Mouse (Mus musculus) embryonic facial prominence, embryonic 12.5 days (tissue): Measurements from ENCODE around the gene Ldlrad3. TPM values are rescaled to one million over a fixed set of nuclear protein-coding genes. Genes with fewer than 3 reads are reported as not detected.
A peak's percentile ranks its signal among the peaks of the same experiment; 100 is the strongest.

Experiments used
- ATAC-seq: fragments of 200-750 bp; cut with Nextera tagmentation; 2 replicates; pipeline ENCODE4 v1.8.0; 2017; ENCODE audit not compliant: insufficient number of reproducible peaks, insufficient read depth, low FRiP score, low TSS enrichment
- H3K27ac ChIP-seq: fragments of 300-500 bp; sonication (generic); 2 replicates; pipeline ENCODE4 v1.5.1; 2016; ENCODE audit warnings: mild to moderate bottlenecking
- H3K27me3 ChIP-seq: fragments of 300-500 bp; sonication (generic); 2 replicates; pipeline ENCODE4 v1.6.1; 2016; ENCODE audit warnings: mild to moderate bottlenecking, moderate library complexity
- H3K36me3 ChIP-seq: fragments of 300-500 bp; sonication (generic); 2 replicates; pipeline ENCODE4 v1.6.1; 2016; ENCODE audit warnings: mild to moderate bottlenecking
- H3K4me1 ChIP-seq: fragments of 300-500 bp; sonication (generic); 2 replicates; pipeline ENCODE4 v1.6.1; 2016
- H3K4me2 ChIP-seq: fragments of 300-500 bp; sonication (generic); replicated peaks from 2 replicates; pipeline ENCODE4 v1.6.1; 2016; ENCODE audit warnings: mild to moderate bottlenecking, moderate library complexity
- H3K4me3 ChIP-seq: fragments of 300-500 bp; sonication (generic); 2 replicates; pipeline ENCODE4 v1.5.1; 2016; ENCODE audit warnings: mild to moderate bottlenecking
- H3K9ac ChIP-seq: fragments of 300-500 bp; sonication (generic); 2 replicates; pipeline ENCODE4 v1.6.1; 2016; ENCODE audit warnings: mild to moderate bottlenecking, moderate library complexity
- H3K9me3 ChIP-seq: fragments of 300-500 bp; sonication (generic); 2 replicates; pipeline ENCODE4 v1.6.1; 2016; ENCODE audit warnings: mild to moderate bottlenecking, moderate library complexity
- WGBS: fragments of 180-500 bp; shearing (Covaris S2); methylation state at CpG from one replicate; pipeline ENCODE4 v1.1.7; 2016; 5-methylcytosine and 5-hydroxymethylcytosine counted together
- polyA plus RNA-seq: library from polyadenylated mRNA; unstranded; fragments of >200 nt; fragmentation: Nextera tagmentation; extraction: Ambion mirVana; gene quantifications from 2 replicates; pipeline ENCODE4 v1.2.1, GENCODE M21; 2016

Ldlrad3 gene
- polyA plus RNA-seq, 1 experiment from 2014 or later, result 55.7 TPM

- Histone ChIP-seq H3K4me1 (peaks cover 23% of the 10 kb centered on the region), H3K9ac (no peak overlapping the region), H3K36me3 (no peaks in the 10 kb centered on the region), H3K27me3 (no peaks in the 10 kb centered on the region), H3K4me2 (no peak overlapping the region; the same call in 1 of the 2 replicates), H3K27ac (no peak overlapping the region), H3K9me3 (no peaks in the 10 kb centered on the region), H3K4me3 (no peak overlapping the region)
- ATAC-seq, result no peak
- WGBS, result 75% methylated on average over 7 of the region's 7 CpGs
Measured at GRCm38 (mm10) chr2:102183720-102184480, 2.3 kb downstream of the Ldlrad3 start.

DNA sequence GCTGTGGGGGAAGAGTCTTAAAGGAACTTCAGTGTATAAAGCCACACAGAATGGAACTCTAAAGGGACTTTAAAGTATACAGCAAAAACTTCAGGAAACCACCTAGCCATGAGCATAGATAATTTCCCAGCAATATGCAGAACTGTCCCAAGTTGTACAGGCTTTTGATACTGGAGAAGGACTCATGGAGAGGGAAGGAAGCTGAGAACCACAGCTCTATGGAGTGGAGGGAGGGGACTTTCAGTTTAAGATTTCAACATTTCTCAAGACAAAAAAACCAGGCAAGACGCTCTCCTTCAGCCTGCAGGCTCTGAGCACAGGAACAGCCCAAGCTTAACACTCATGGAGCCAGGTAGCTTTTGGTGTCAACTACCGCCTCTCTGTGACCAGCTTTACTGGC, 4.7 kb downstream of the Ldlrad3 start:
- ATAC-seq, result no peak
- Histone ChIP-seq H3K9me3 (no peaks in the 10 kb centered on the region), H3K4me2 (no peak overlapping the region), H3K27ac (no peak overlapping the region), H3K9ac (no peak overlapping the region), H3K4me1 (peaks cover 19% of the 10 kb centered on the region), H3K4me3 (no peak overlapping the region), H3K36me3 (no peaks in the 10 kb centered on the region), H3K27me3 (no peaks in the 10 kb centered on the region)
- 72% methylated on average over 2 of the region's 2 CpGs for WGBS

GRCm38 (mm10) chr2:102176434-102176772, 9.8 kb downstream of the Ldlrad3 start:
- Histone ChIP-seq H3K36me3 (no peaks in the 10 kb centered on the region), H3K4me2 (no peak overlapping the region), H3K9ac (no peak overlapping the region), H3K9me3 (no peaks in the 10 kb centered on the region), H3K27ac (peak overlapping the region; percentile 38; the same call in 1 of the 2 replicates), H3K4me1 (peaks cover under 1% of the 10 kb centered on the region; the same call in 1 of the 2 replicates), H3K4me3 (no peak overlapping the region), H3K27me3 (no peaks in the 10 kb centered on the region)
- 82% methylated on average over 5 of the region's 5 CpGs for WGBS
- ATAC-seq, result no peak

- Histone ChIP-seq H3K27ac (no peak overlapping the region; the same call in 1 of the 2 replicates), H3K36me3 (no peaks in the 10 kb centered on the region), H3K4me2 (no peak overlapping the region), H3K9me3 (no peaks in the 10 kb centered on the region), H3K9ac (no peak overlapping the region), H3K4me3 (no peak overlapping the region), H3K27me3 (no peaks in the 10 kb centered on the region), H3K4me1 (no peaks in the 10 kb centered on the region)
- 80% methylated on average over 15 of the region's 15 CpGs for WGBS
- ATAC-seq, result no peak
Measured at GRCm38 (mm10) chr2:102175741-102176433, 10.3 kb downstream of the Ldlrad3 start.

DNA sequence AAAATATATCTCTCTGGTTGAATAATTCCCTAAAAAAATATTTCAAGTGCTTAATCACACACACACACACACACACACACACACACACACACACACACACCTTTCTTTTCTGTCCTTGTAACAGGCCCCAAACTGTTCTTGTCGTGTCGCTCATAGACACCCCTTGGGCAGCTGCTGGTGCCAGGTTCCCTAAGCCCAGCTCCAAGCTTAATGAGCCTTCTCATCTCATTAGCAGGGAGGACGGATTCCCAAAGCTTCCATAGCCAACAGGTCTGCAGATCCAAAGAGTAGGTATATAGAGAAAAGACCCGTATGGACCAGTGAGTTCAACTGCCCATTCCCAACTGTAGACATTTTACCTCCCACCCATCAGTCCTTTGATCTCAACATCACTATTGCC, 13.7 kb downstream of the Ldlrad3 start:
- Histone ChIP-seq H3K4me1 (no peaks in the 10 kb centered on the region), H3K4me3 (no peak overlapping the region), H3K4me2 (no peak overlapping the region), H3K27ac (no peak overlapping the region), H3K27me3 (no peaks in the 10 kb centered on the region), H3K9ac (no peak overlapping the region), H3K36me3 (no peaks in the 10 kb centered on the region), H3K9me3 (no peaks in the 10 kb centered on the region)
- 93% methylated on average over 4 of the region's 4 CpGs for WGBS
- ATAC-seq, result no peak

DNA sequence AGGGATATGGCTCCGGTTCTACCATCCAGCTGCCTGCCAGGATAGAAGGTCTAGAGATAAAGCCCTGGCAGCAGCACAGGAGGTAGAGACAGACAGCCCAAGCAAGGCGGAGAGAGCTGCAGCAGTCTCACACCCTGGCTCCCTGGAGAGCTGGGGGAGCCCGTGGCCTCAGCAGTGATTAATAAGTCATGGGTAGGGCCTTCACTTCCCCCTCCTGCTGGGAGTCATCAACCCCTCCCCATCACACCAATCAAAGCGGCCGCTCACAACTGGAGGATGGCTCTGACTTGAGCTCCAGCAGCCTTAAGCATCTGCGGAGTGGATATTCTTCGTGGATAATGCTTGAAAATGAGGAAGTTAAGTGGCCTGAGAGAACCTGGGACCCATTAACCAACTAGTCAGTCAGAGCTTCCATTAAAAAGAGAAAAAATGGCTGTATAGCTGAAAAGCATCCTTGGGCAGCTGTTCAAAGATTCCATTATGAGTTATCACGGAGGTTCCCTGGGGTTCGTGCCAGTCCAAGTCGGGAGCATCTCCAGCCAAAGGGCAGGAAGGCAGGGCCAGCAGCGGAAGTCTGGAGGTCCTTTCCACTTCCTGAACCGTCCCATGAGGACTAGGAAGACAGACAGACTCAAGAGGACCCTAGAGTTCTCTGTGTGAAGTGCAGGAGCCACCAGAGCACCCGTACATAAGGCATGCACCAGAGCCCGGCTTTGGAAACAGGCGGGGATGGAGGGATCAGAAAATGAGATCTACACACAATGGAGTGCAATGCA, 19.4 kb downstream of the Ldlrad3 start:
- ATAC-seq, result no peak
- no peaks in the 10 kb centered on the region for H3K36me3 ChIP-seq
- H3K9me3 ChIP-seq, result no peaks in the 10 kb centered on the region
- no peak overlapping the region for H3K9ac ChIP-seq
- no peak overlapping the region for H3K4me3 ChIP-seq
- H3K27ac ChIP-seq, result no peak overlapping the region
- 46% methylated on average over 15 of the region's 15 CpGs for WGBS
- H3K4me1 ChIP-seq, result peaks cover 17% of the 10 kb centered on the region
- H3K4me2 ChIP-seq, result no peak overlapping the region
- H3K27me3 ChIP-seq, result no peaks in the 10 kb centered on the region

- Histone ChIP-seq H3K27ac (no peak overlapping the region), H3K9ac (no peak overlapping the region), H3K9me3 (no peaks in the 10 kb centered on the region), H3K4me2 (no peak overlapping the region), H3K4me3 (no peak overlapping the region), H3K4me1 (peaks cover 19% of the 10 kb centered on the region), H3K27me3 (no peaks in the 10 kb centered on the region), H3K36me3 (no peaks in the 10 kb centered on the region)
- 92% methylated on average over 3 of the region's 3 CpGs for WGBS
- ATAC-seq, result no peak
Measured at GRCm38 (mm10) chr2:102163106-102163505, 23.1 kb downstream of the Ldlrad3 start.

GRCm38 (mm10) chr2:102157555-102157954, 28.6 kb downstream of the Ldlrad3 start:
- Histone ChIP-seq H3K27me3 (no peaks in the 10 kb centered on the region), H3K27ac (no peak overlapping the region), H3K9ac (no peak overlapping the region), H3K4me3 (no peak overlapping the region), H3K36me3 (no peaks in the 10 kb centered on the region), H3K4me1 (peaks cover 47% of the 10 kb centered on the region), H3K4me2 (no peak overlapping the region), H3K9me3 (no peaks in the 10 kb centered on the region)
- ATAC-seq, result no peak
- 78% methylated on average over 3 of the region's 3 CpGs for WGBS

GRCm38 (mm10) chr2:102157010-102157409, 29.2 kb downstream of the Ldlrad3 start:
- ATAC-seq, result no peak
- Histone ChIP-seq H3K4me3 (no peak overlapping the region), H3K27ac (no peak overlapping the region), H3K9ac (no peak overlapping the region), H3K27me3 (no peaks in the 10 kb centered on the region), H3K9me3 (no peaks in the 10 kb centered on the region), H3K4me2 (no peak overlapping the region), H3K36me3 (no peaks in the 10 kb centered on the region), H3K4me1 (peaks cover 51% of the 10 kb centered on the region)
- 58% methylated on average over 9 of the region's 9 CpGs for WGBS

DNA sequence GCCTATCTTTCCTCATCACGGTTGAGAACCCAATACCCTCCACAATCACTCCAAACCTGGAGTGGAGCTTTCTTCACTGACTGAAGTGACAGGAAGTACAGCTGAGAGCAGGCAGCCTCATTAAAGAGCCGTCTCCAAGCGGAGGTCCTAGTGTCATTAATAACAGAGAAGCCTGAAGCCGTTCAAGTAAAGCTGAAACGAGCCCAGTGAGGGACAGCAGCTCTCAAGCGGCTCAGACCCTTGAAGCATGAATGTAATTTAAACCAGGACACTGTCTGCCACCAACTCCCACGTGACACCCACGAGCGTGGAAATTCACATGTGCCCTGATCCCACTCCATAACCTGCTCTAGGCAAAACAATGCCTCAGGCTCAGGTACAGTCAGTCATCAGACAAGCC, 29.7 kb downstream of the Ldlrad3 start:
- 24% methylated on average over 9 of the region's 9 CpGs for WGBS
- no peaks in the 10 kb centered on the region for H3K27me3 ChIP-seq
- no peaks in the 10 kb centered on the region for H3K36me3 ChIP-seq
- no peak for ATAC-seq
- peaks cover 56% of the 10 kb centered on the region for H3K4me1 ChIP-seq
- no peak overlapping the region for H3K27ac ChIP-seq
- no peak overlapping the region for H3K4me2 ChIP-seq
- H3K9ac ChIP-seq, result no peak overlapping the region
- no peaks in the 10 kb centered on the region for H3K9me3 ChIP-seq
- H3K4me3 ChIP-seq, result no peak overlapping the region

- no peaks in the 10 kb centered on the region for H3K36me3 ChIP-seq
- peaks cover 56% of the 10 kb centered on the region for H3K4me1 ChIP-seq
- H3K27ac ChIP-seq, result no peak overlapping the region
- WGBS, result 60% methylated on average over 5 of the region's 5 CpGs
- no peak overlapping the region for H3K4me2 ChIP-seq
- H3K4me3 ChIP-seq, result no peak overlapping the region
- no peak for ATAC-seq
- H3K9ac ChIP-seq, result no peak overlapping the region
- H3K27me3 ChIP-seq, result no peaks in the 10 kb centered on the region
- H3K9me3 ChIP-seq, result no peaks in the 10 kb centered on the region
Measured at GRCm38 (mm10) chr2:102155306-102156015, 30.7 kb downstream of the Ldlrad3 start.
